Mouse (Mus musculus) central nervous system, embryonic 11.5 days (tissue): ENCODE measurements around the gene Nrsn2. TPM values are rescaled to one million over a fixed set of nuclear protein-coding genes. Genes with fewer than 3 reads are reported as not detected.

ENCODE experiments used
- polyA plus RNA-seq: library from polyadenylated mRNA; depleted of rRNA; stranded (reverse); fragments of >200 nt; gene quantifications from 2 replicates; pipeline ENCODE4 v1.2.3, GENCODE M21; 2012; rRNA removed

Gene Nrsn2
- polyA plus RNA-seq, result 4.1 and 6.5 TPM in 2 replicates

GRCm38 (mm10) chr2:152376345-152376741 lies at the start of gene Nrsn2:
Nrsn2 (minus strand) TSS chr2:152376638.

GRCm38 (mm10) chr2:152415287-152415686 lies 38.8 kb upstream of the Nrsn2 start, which contains the start of gene 6820408C15Rik:
6820408C15Rik (plus strand) TSS chr2:152415587.

GRCm38 (mm10) chr2:152414591-152415165 lies 38.2 kb upstream of the Nrsn2 start, which contains the start of gene Zcchc3:
Zcchc3 (minus strand) TSS chr2:152415027.

GRCm38 (mm10) chr2:152397680-152398435 lies 21.4 kb upstream of the Nrsn2 start, which contains the start of gene Sox12:
Sox12 (minus strand) TSS chr2:152398063.

GRCm38 (mm10) chr2:152343329-152344213 lies 32.9 kb downstream of the Nrsn2 start, which contains the start of gene Trib3:
Trib3 (minus strand) TSS chr2:152344032.

GRCm38 (mm10) chr2:152332101-152332825 lies 44.2 kb downstream of the Nrsn2 start, which contains the start of gene Rbck1:
Rbck1 (minus strand) TSS chr2:152332653.

Other genes with a start within 250 kb of the Nrsn2 start
- gene Tcf15, start 233.1 kb downstream of the Nrsn2 start, polyA plus RNA-seq, result 4.7 and 14.1 TPM in 2 replicates
- 81.5 and 106 TPM in 2 replicates for gene Csnk2a1, start 149.8 kb downstream of the Nrsn2 start, polyA plus RNA-seq
- 27.5 and 39.2 TPM in 2 replicates for gene Tbc1d20, start 82.8 kb downstream of the Nrsn2 start, polyA plus RNA-seq
- gene Rbck1, start 44.0 kb downstream of the Nrsn2 start, polyA plus RNA-seq, result 145 and 183 TPM in 2 replicates
- 1.2 and 1.3 TPM in 2 replicates for gene Trib3, start 32.6 kb downstream of the Nrsn2 start, polyA plus RNA-seq
- 51.5 and 69.9 TPM in 2 replicates for gene Sox12, start 21.4 kb upstream of the Nrsn2 start, polyA plus RNA-seq
- 42.1 and 60.6 TPM in 2 replicates for gene Zcchc3, start 38.4 kb upstream of the Nrsn2 start, polyA plus RNA-seq
- 1.0 and 1.4 TPM in 2 replicates for gene 6820408C15Rik, start 38.9 kb upstream of the Nrsn2 start, polyA plus RNA-seq
- gene Defb23, start 88.0 kb upstream of the Nrsn2 start, polyA plus RNA-seq, result not detected in 2 replicates
- not detected in 2 replicates for gene Defb20, start 100.4 kb upstream of the Nrsn2 start, polyA plus RNA-seq
- not detected in 2 replicates for gene Defb22, start 113.5 kb upstream of the Nrsn2 start, polyA plus RNA-seq
- not detected in 2 replicates for gene Defb26, start 135.1 kb upstream of the Nrsn2 start, polyA plus RNA-seq
- not detected in 2 replicates for gene Defb28, start 141.6 kb upstream of the Nrsn2 start, polyA plus RNA-seq
- not detected in 2 replicates for gene Defb29, start 163.5 kb upstream of the Nrsn2 start, polyA plus RNA-seq
- not detected in 2 replicates for gene Gm17416, start 192.7 kb upstream of the Nrsn2 start, polyA plus RNA-seq
- gene Defb21, start 196.1 kb upstream of the Nrsn2 start, polyA plus RNA-seq, result not detected in 2 replicates
- gene Defb19, start 203.7 kb upstream of the Nrsn2 start, polyA plus RNA-seq, result not detected in 2 replicates
- not detected in 2 replicates for gene Defb45, start 222.8 kb upstream of the Nrsn2 start, polyA plus RNA-seq
- not detected in 2 replicates for gene Defb36, start 227.7 kb upstream of the Nrsn2 start, polyA plus RNA-seq
- 0.56 TPM in 1 of 2 replicates, not detected in the other for gene Defb25, start 246.4 kb upstream of the Nrsn2 start, polyA plus RNA-seq